Mouse (Mus musculus): ENCODE data around the gene Ormdl1.

DNA sequence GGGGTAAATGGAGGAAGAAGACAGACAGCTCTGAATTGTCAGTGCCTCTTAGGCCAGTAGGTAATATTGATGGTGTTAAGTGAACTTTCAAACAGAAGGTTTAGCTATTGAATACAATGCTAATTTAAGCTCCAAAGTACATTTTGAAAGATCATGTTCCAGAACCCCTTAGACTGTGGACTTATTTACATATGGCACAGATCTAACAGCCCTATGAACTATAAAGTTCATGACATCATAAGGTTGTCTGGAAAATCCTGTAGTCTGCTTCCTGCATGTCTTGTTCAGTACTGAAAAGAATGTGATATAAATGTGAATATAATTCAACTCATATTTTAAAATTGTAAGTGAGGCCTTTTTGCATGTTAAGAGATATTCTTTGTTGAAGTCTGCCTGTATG, 62.1 kb downstream of the Ormdl1 start:
- TF ChIP-seq ZNF384 (IDR thresholded peaks at IDR 0.05; ENCODE audit: low read depth, low read length), result no peak
- TF ChIP-seq CHD2 (IDR thresholded peaks at IDR 0.05; ENCODE audit: low read depth, low read length), result no peak
